Mouse (Mus musculus): ENCODE results near the gene Kcna2. TPM values are rescaled to one million over a fixed set of nuclear protein-coding genes. Genes with fewer than 3 reads are reported as not detected.
A peak's percentile ranks its signal among the peaks of the same experiment; 100 is the strongest.

Gene Kcna2
- polyA plus RNA-seq (2015; fragmentation: Nextera tagmentation; extraction: Ambion mirVana), result 1.7 and 2.1 TPM in 2 replicates

DNA sequence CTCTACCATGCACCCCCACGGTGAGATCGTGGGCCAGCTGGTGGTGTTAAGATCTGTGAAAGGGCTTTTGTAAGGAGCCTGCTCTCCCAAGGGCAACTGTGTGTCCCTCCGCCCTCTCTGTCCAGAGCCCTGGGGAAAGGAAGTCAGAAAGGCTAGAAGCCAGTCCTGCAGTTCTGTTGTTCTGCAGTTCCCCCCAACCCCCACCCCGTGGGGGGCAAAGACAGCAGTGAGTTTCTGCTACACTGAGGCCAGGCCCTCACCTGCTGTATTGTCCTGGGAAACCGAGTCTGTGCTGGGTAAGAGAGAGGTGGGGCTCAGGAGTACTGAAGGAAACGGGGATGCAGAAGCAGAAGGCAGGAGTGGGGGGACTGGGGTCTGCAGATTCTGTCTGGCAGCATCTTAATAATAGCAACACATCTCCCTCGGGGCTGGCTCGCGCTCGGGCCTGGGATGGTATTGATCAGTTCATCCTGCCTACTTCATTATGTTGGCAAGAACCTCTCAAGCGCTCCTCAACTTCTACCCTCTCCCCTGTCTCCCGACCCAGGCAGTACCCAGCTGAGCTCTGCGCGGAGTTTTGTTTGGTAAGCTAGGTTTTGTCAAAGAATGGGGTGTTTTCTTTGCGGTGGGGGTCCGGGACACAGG, at the start of gene Kcna2:
Kcna2 (plus strand) TSS at position 336 of the 645 bp plus-strand sequence.
- Histone ChIP-seq H3K9ac (peak within 1 kb of the TSS; percentile 80), H3K36me3 (no peaks in the 10 kb centered on the region), H3K4me1 (replicated peaks) (peaks cover 36% of the 10 kb centered on the region), H3K4me3 (peak within 1 kb of the TSS; percentile 75), H3K4me2 (peak within 1 kb of the TSS; percentile 90), H3K27ac (replicated peaks) (peak within 1 kb of the TSS; percentile 86), H3K9me3 (no peaks in the 10 kb centered on the region), H3K27me3 (peaks cover 7% of the 10 kb centered on the region)
- 3% methylated on average over 16 of the region's 16 CpGs for WGBS
- peak; percentile 17; the same call in 1 of the 2 replicates for ATAC-seq (ENCODE audit: low FRiP score, low read depth)

DNA sequence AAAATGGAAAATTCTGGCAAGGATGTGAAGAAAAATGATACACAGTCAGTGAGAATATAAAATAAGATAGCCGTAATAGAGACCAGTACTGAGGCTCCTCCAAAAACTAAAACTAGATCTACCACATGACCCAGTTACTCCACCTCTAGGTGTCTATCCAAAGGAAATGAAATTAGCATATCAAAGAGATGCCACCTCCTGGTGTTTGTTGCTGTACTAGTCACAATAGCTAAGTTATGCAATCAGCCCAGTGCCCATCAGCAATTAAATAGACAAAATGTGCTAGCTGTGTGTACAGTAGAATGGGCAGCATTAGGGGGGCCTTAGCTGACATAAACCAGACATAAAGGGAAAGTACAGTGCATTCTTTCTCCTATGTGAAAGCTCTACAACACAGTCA, 39.5 kb upstream of the Kcna2 start:
- Histone ChIP-seq H3K36me3 (no peaks in the 10 kb centered on the region), H3K4me2 (no peak overlapping the region), H3K9ac (no peak overlapping the region), H3K27ac (replicated peaks) (no peak overlapping the region), H3K4me1 (replicated peaks) (0 out of 2 replicates have a peak, but pooled peaks cover 4% of the 10 kb centered on the region), H3K27me3 (no peaks in the 10 kb centered on the region), H3K9me3 (no peaks in the 10 kb centered on the region), H3K4me3 (no peak overlapping the region)
- no peak for ATAC-seq (ENCODE audit: low FRiP score, low read depth)
- WGBS, result 94% methylated on average over 1 of the region's 1 CpGs

DNA sequence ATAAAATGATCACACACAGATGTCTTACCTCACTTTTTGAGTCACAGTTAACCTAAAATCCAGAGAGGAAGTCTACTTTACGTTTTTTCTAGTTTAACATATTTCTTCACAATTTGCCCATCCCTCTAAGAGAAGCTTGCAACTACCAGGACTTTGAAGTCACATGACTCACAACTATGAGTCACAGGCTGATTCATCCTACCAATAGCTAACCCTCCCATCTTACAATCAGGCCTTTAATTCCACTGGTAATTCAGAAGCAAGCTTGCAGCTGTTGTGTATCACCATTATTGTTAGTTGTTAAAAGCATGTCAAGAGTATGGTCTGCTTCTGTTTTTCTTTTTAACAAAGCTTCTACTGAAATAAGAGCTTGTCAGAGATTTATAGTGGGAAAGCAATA, 38.2 kb upstream of the Kcna2 start:
- Histone ChIP-seq H3K4me3 (no peak overlapping the region), H3K27me3 (no peaks in the 10 kb centered on the region), H3K4me2 (no peak overlapping the region), H3K27ac (replicated peaks) (no peak overlapping the region), H3K9ac (no peak overlapping the region), H3K9me3 (no peaks in the 10 kb centered on the region), H3K4me1 (replicated peaks) (0 out of 2 replicates have a peak, but pooled peaks cover 4% of the 10 kb centered on the region), H3K36me3 (no peaks in the 10 kb centered on the region)
- 69% methylated on average over 1 of the region's 1 CpGs for WGBS
- ATAC-seq (ENCODE audit: low FRiP score, low read depth), result no peak

DNA sequence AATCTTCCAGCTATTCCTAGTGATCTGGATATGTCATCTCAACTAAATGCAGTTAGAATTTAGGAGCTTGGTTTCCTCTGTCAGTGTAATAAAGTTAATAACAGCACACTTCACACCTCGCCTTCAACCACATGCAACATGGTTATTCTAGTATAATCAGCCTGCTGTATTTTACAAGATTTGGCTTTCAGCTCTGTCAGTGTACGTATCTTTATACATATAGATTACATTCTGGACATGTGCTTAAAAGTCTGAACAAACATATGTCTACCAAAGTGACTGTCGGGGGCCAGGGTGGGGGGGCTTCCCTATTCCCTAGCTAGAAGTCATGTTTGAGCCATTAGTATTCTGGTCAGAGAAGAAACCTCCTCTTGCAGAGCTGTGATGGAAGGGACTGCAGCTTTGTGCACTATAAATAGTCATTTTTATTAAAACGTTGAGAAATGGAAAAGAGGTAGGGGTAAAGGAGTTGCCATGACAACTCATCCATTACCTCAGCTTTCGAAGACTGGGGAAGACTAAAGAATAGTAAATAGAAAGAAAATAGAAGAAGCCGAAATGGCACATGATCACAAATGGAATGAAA, 35.3 kb upstream of the Kcna2 start:
- Histone ChIP-seq H3K9me3 (no peaks in the 10 kb centered on the region), H3K4me2 (no peak overlapping the region), H3K9ac (no peak overlapping the region), H3K27ac (replicated peaks) (peak overlapping the region; percentile 38; the same call in 1 of the 2 replicates), H3K27me3 (no peaks in the 10 kb centered on the region), H3K36me3 (no peaks in the 10 kb centered on the region), H3K4me3 (no peak overlapping the region), H3K4me1 (replicated peaks) (0 out of 2 replicates have a peak, but pooled peaks cover 4% of the 10 kb centered on the region)
- peak; percentile 80 for ATAC-seq (ENCODE audit: low FRiP score, low read depth)
- WGBS, result 54% methylated on average over 6 of the region's 6 CpGs

DNA sequence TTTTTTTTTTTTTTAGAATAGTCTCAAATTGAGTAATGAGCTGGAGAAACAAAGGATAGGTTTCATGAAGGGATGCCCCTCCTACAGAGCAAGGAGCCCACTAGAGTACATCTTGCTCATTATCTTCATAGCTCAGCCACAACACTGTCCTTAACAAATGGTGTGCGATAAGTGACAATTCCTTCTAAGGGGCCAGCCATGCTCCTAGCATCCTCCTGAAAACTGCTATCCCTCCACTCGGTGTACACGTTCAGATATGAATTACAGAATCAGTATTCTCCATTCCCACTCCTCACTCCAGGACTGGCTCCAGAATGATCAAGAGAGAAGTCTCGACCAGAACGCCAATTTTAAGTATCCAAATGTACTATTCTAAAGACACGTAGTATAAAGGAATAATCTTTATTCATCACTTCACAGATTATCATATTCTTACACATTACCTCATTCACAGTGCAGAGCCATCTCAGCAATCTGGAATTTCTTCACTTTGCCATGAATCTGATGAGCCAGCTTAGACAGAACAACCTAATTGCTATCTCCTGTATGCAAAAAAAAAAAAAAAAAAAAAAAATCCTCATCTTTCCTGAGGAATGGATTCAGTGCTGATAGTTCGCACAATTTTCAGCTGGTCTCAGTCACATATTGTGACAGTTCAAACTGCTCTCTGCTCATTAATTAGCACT, 34.6 kb upstream of the Kcna2 start:
- WGBS, result 68% methylated on average over 7 of the region's 7 CpGs
- Histone ChIP-seq H3K27ac (replicated peaks) (peak overlapping the region; percentile 63; the same call in 1 of the 2 replicates), H3K4me3 (no peak overlapping the region), H3K36me3 (no peaks in the 10 kb centered on the region), H3K9ac (no peak overlapping the region), H3K4me1 (replicated peaks) (0 out of 2 replicates have a peak, but pooled peaks cover 4% of the 10 kb centered on the region), H3K9me3 (no peaks in the 10 kb centered on the region), H3K27me3 (no peaks in the 10 kb centered on the region), H3K4me2 (no peak overlapping the region)
- peak; percentile 65 for ATAC-seq (ENCODE audit: low FRiP score, low read depth)

DNA sequence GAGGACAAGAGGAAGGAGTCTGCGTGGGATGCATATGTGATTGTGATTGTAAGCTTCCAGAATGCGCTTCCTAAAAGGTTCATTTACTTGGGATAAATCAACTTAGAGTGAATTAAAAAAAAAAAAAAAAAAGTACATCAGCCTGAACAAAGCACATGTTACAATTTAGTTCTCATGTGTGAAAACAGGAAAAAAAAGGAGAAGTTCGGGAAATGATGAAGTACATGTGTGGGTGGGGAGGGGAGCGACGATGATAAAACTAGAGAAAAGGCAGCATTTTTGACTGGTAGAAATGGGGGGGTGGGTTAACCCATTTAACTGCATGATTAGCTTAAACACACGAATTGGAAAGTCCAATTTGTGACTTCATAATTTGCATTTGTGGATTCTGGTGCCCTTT, 33.7 kb upstream of the Kcna2 start:
- ATAC-seq (ENCODE audit: low FRiP score, low read depth), result no peak
- Histone ChIP-seq H3K9me3 (no peaks in the 10 kb centered on the region), H3K4me3 (no peak overlapping the region), H3K36me3 (no peaks in the 10 kb centered on the region), H3K9ac (no peak overlapping the region), H3K27ac (replicated peaks) (no peak overlapping the region; the same call in 1 of the 2 replicates), H3K4me2 (no peak overlapping the region), H3K4me1 (replicated peaks) (0 out of 2 replicates have a peak, but pooled peaks cover 4% of the 10 kb centered on the region), H3K27me3 (no peaks in the 10 kb centered on the region)
- WGBS, result 74% methylated on average over 6 of the region's 6 CpGs

DNA sequence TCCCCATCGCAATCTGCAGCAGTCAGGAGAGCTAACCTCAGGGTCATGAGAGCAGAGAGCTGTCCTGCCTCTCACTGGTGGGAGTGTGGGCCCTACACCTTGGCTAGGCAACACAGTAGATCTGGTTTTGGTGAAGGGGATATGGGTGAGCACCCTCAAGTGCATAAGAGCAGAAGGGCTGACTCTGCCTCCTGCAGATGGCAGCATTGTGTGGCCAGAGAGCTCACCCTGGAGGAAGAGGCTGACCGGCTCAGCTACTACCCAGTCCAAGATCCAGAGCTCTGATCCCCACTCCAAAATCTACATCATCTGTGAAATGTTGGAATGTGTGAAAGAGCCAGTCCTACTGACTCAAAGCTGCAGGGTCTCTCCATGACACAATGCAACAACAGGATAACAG, 27.1 kb upstream of the Kcna2 start:
- Histone ChIP-seq H3K4me1 (replicated peaks) (no peaks in the 10 kb centered on the region), H3K4me3 (no peak overlapping the region), H3K36me3 (no peaks in the 10 kb centered on the region), H3K9me3 (no peaks in the 10 kb centered on the region), H3K4me2 (no peak overlapping the region), H3K9ac (no peak overlapping the region), H3K27ac (replicated peaks) (no peak overlapping the region), H3K27me3 (no peaks in the 10 kb centered on the region)
- WGBS, result 83% methylated on average over 2 of the region's 2 CpGs
- ATAC-seq (ENCODE audit: low FRiP score, low read depth), result no peak

DNA sequence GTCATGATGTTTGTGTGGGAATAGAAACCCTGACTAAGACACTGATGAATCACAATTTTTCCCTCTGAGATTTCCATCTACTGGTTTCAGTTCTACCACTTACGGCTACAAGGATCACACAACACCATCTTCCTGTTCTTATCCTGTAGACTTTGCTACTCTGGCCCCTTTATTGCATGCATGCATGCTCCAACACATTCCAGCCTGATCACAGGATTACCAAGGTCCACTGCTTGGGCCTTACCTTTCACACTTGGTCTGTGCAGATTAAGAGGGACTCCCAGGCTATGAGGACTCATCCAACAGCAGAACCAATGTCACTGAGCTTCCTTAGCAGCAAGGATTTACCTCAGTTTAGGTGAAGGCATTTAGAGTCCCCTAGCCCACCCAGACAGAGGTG, 25.2 kb upstream of the Kcna2 start:
- Histone ChIP-seq H3K36me3 (no peaks in the 10 kb centered on the region), H3K4me3 (no peak overlapping the region), H3K9me3 (no peaks in the 10 kb centered on the region), H3K4me2 (no peak overlapping the region), H3K4me1 (replicated peaks) (no peaks in the 10 kb centered on the region), H3K27ac (replicated peaks) (no peak overlapping the region), H3K9ac (no peak overlapping the region), H3K27me3 (no peaks in the 10 kb centered on the region)
- 97% methylated on average over 1 of the region's 1 CpGs for WGBS
- no peak for ATAC-seq (ENCODE audit: low FRiP score, low read depth)

DNA sequence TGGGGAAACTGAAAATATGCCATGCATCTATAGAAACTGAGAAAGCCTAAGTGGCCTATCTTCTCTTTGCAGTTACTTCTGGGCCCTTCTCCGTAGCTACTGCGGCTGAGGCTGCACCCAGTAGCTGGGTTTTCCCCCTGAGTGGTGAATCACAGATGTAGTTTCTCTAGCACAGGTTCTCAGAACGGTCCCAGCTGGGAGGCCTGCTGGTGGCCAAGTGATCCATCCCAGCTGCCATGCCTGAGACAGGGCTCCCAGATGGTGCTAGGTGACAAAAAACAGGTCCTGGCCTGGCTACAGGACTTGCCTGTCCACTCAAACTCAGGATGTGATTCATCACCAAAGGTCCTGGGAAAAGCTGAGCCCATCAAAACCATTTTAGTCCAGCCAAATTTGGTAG, 24.3 kb upstream of the Kcna2 start:
- Histone ChIP-seq H3K4me3 (no peak overlapping the region), H3K4me1 (replicated peaks) (0 out of 2 replicates have a peak, but pooled peaks cover 2% of the 10 kb centered on the region), H3K27ac (replicated peaks) (no peak overlapping the region), H3K9me3 (no peaks in the 10 kb centered on the region), H3K36me3 (no peaks in the 10 kb centered on the region), H3K9ac (no peak overlapping the region), H3K4me2 (no peak overlapping the region), H3K27me3 (no peaks in the 10 kb centered on the region)
- no peak for ATAC-seq (ENCODE audit: low FRiP score, low read depth)
- 91% methylated on average over 3 of the region's 3 CpGs for WGBS

DNA sequence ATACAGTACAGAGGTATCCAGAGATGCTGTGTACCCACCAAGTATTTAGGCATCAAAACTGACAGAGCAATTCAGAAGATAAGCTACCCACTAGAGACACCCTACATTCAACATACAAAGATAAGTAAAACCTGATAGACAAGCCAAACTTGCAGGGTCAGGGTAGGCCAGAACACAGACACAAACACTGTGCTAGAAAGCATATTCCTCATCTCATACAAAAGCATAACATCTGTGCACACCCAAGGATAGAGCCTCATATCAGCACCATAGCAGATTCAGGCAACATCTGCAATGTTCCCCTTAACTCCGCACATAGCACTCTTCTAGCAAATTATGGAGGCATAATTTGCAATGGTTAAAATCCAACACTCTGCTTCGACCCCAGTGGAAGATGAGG, 23.8 kb upstream of the Kcna2 start:
- ATAC-seq (ENCODE audit: low FRiP score, low read depth), result no peak
- no peak overlapping the region for H3K4me2 ChIP-seq
- 90% methylated on average over 2 of the region's 2 CpGs for WGBS

DNA sequence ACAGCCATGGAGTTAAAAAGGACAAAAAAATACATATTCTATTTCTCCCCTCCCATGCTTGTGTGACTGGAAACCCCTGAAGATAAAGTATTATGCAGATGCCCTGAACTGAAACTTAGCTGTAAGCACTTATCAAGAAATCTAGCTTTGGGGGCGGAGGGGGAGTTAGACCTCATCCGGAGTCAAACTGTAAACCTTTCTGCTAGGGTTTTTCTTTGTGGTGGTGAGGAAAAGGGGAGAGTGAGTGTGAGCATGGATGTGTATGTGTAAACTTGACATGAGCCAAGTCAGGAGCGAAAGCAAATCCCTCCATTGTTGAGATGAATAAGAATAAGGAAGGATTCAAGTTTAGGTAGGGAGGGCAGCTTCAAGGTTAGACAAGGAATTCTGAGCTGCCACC, 20.1 kb upstream of the Kcna2 start:
- H3K9me3 ChIP-seq, result no peaks in the 10 kb centered on the region
- H3K27me3 ChIP-seq, result no peaks in the 10 kb centered on the region
- WGBS, result 86% methylated on average over 3 of the region's 3 CpGs
- no peak overlapping the region for H3K4me3 ChIP-seq
- H3K4me1 ChIP-seq (replicated peaks), result 0 out of 2 replicates have a peak, but pooled peaks cover 2% of the 10 kb centered on the region
- ATAC-seq (ENCODE audit: low FRiP score, low read depth), result no peak
- H3K27ac ChIP-seq (replicated peaks), result no peak overlapping the region
- H3K36me3 ChIP-seq, result no peaks in the 10 kb centered on the region
- H3K4me2 ChIP-seq, result no peak overlapping the region
- H3K9ac ChIP-seq, result no peak overlapping the region

More for the DNA sequence above, 23.8 kb upstream of the Kcna2 start:
- Histone ChIP-seq H3K4me3 (no peak overlapping the region), H3K27me3 (no peaks in the 10 kb centered on the region), H3K36me3 (no peaks in the 10 kb centered on the region), H3K27ac (replicated peaks) (no peak overlapping the region), H3K9me3 (no peaks in the 10 kb centered on the region), H3K9ac (no peak overlapping the region), H3K4me1 (replicated peaks) (0 out of 2 replicates have a peak, but pooled peaks cover 2% of the 10 kb centered on the region)

DNA sequence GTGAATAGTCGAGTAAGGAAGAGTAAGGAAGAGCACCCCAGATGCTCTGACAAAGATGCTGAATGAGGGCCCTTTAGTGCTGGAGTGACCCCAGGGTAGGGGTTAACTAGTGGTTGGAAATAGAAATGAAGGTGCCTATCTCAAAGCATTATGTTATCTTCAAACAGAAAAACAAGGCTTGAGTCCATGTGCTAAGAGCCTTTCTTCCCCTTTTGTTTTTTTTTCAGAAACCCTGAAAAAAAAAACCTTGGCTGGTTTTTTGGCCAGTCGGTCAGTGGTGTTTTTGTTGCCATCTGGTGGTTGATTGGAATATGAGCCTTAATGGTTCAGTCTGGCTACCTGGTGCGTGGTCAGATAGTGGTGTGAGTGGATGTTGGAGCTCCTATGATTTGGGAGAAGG, 19.7 kb upstream of the Kcna2 start:
- Histone ChIP-seq H3K4me2 (no peak overlapping the region), H3K9me3 (no peaks in the 10 kb centered on the region), H3K9ac (no peak overlapping the region), H3K27me3 (no peaks in the 10 kb centered on the region), H3K27ac (replicated peaks) (no peak overlapping the region), H3K36me3 (no peaks in the 10 kb centered on the region), H3K4me1 (replicated peaks) (0 out of 2 replicates have a peak, but pooled peaks cover 2% of the 10 kb centered on the region), H3K4me3 (no peak overlapping the region)
- ATAC-seq (ENCODE audit: low FRiP score, low read depth), result 0 out of 2 replicates have a peak, but pooled peaks have one; percentile 61
- 38% methylated on average over 3 of the region's 3 CpGs for WGBS
